ENCODE assay signal across 23 mouse cellular contexts in genomic region chr4:122829339-122829738, GRCm38 (mm10).
"Had no signal": no experiment of that assay in that cellular context is flagged by ENCODE, and none has a peak within 500 bp of the region (broad histone marks: within the 10 kb centered on the region; RNA-seq: fewer than 3 reads in every experiment).

No protein-coding gene starts in this region.

- H3K4me3 ChIP-seq: kidney, embryonic 15.5 days; left cerebral cortex, adult 2 months; midbrain, embryonic 12.5 days; midbrain, embryonic 15.5 days; neural tube, embryonic 12.5 days; neural tube, embryonic 15.5 days had no signal

- H3K4me2 ChIP-seq: kidney, embryonic 15.5 days; liver, embryonic 11.5 days; lung, embryonic 14.5 days; midbrain, embryonic 12.5 days; midbrain, embryonic 15.5 days; neural tube, embryonic 12.5 days; neural tube, embryonic 15.5 days had no signal

- H3K36me3 ChIP-seq: kidney, embryonic 15.5 days; midbrain, embryonic 12.5 days; midbrain, embryonic 15.5 days; neural tube, embryonic 12.5 days; neural tube, embryonic 15.5 days had no signal

- DNase-seq: kidney, adult 11 months; kidney, adult 8-10 months; kidney, postnatal 10 days; kidney, postnatal 36 days; layer of hippocampus, adult 9-11 months; liver, postnatal 0 days; lung, embryonic 14.5 days; right cerebral cortex, adult 18-20 months; right cerebral cortex, postnatal 14 days; right cerebral cortex, postnatal 4 days; spleen, adult 18-20 months; thymus, adult 2 months; thymus, postnatal 14 days had no signal

- H3K9ac ChIP-seq: kidney, embryonic 15.5 days; liver, embryonic 14.5 days; liver, postnatal 0 days; lung, embryonic 14.5 days; midbrain, embryonic 12.5 days; midbrain, embryonic 15.5 days; neural tube, embryonic 12.5 days; neural tube, embryonic 15.5 days had no signal

- H3K4me1 ChIP-seq: kidney, embryonic 15.5 days; midbrain, embryonic 15.5 days; neural tube, embryonic 15.5 days had no signal

- H3K27ac ChIP-seq: kidney, embryonic 15.5 days; left cerebral cortex, adult 2 months; liver, embryonic 14.5 days; macrophage; midbrain, embryonic 12.5 days; midbrain, embryonic 15.5 days; neural tube, embryonic 12.5 days; neural tube, embryonic 15.5 days had no signal

- ATAC-seq: liver, postnatal 0 days; lung, postnatal 0 days; midbrain, embryonic 15.5 days had no signal

- H3K27me3 ChIP-seq: kidney, embryonic 15.5 days; midbrain, embryonic 12.5 days; midbrain, embryonic 15.5 days; neural tube, embryonic 12.5 days; neural tube, embryonic 15.5 days had no signal

- H3K9me3 ChIP-seq: kidney, embryonic 15.5 days; midbrain, embryonic 12.5 days; midbrain, embryonic 15.5 days; neural tube, embryonic 12.5 days; neural tube, embryonic 15.5 days had no signal
